Mouse (Mus musculus) heart, postnatal 25 days (tissue): ENCODE data around the gene Zfp932. TPM values are rescaled to one million over a fixed set of nuclear protein-coding genes. Genes with fewer than 3 reads are reported as not detected.
A peak's percentile ranks its signal among the peaks of the same experiment; 100 is the strongest.
"Not testable (repeated sequence)": the region's sequence is repeated elsewhere in the genome, so short reads cannot be mapped to it uniquely, and the experiment has no call there.

Experiments
- DNase-seq: peaks from one replicate; pipeline ENCODE4 v3.0.0; 2022; ENCODE audit warnings: low spot score
- intact Hi-C: fragments of 180-260 bp; cut with DNase I; formaldehyde crosslinking; loops from one replicate; pipeline ENCODE4 v1.15.1; 2025
- total RNA-seq, 2 experiments: library from RNA; stranded (reverse); gene quantifications; 2 replicates each; pipeline ENCODE4 v1.2.3; 2021

Gene Zfp932
- total RNA-seq = 1 to 10 TPM; 5.7 to 9.6 TPM

DNA sequence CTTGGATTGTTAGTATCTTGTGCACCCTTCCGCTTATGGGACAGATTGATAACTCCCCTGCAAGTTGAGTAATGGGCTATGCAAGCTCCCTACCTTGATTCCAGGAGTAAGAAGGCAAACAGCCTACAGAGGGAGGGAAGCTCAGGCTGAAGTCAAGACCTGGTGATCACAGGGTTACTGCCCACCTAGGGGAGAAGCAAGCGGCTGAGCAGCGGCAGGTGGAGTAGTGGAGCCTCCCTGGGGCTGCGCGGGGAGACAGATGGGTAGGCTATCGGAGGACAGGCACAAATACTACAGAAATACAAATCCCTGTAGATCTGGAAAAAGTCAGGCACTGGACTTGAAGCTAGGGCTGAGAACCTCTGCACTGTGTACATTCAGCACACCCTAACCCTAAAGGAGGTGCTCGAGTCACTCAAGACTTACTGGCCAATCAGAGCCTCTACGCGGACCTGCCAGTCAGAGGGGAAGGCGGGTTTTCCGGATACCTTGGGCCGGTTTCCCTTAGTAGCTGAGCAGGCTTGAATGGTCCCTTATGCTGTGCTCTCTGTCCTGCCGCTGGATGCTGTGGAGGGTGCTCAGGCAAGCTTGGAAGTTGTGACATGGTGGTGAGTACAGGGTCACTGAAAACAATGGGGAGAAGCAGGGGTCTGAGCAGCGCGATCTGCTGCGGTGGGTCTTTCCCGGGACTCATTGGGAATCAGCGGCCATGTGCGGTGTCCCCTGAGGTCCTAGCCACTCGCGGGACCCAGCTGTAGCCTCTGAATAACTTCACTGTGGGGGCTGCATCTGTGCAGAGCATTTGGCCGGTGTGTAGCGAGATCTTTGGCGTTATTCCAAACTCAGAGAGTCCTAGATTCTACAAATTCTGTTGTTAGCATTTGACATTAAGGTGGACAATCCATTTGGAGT is at the start of gene Zfp932:
Gene Zfp932 (plus strand): TSS at position 496 of the 912 bp plus-strand sequence.
- peak; percentile 73 for DNase-seq
- intact Hi-C loops = loop anchor here (2.0 kb wide), 1 partner anchor 69 kb away; no protein-coding TSS in a partner anchor

DNA sequence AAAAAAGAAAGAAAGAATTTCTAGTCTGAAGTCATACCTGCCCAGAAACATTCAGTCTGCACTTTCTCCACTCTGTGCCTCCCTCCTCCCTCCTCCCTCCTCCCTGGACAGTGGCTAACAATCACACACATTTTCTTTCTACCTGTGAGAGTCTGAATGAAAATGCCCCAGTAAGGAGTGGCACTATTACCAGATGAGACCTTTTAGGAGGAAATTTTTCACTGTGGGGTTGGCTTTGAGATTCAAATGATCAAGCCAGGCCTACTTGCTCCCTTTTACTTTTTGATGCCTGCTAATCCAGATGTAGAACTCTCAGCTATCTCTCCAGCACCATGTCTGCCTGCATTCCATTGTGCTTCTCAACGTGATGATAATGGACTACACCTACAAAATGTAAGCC is 46.0 kb upstream of the Zfp932 start:
- no peak for DNase-seq
- intact Hi-C loops = loop anchor here (10.0 kb wide), 1 partner anchor 65 kb away; no protein-coding TSS in a partner anchor

GRCm38 (mm10) chr5:109980743-109981142 is 15.6 kb upstream of the Zfp932 start:
- DNase-seq, intact Hi-C loops: not testable (repeated sequence)

DNA sequence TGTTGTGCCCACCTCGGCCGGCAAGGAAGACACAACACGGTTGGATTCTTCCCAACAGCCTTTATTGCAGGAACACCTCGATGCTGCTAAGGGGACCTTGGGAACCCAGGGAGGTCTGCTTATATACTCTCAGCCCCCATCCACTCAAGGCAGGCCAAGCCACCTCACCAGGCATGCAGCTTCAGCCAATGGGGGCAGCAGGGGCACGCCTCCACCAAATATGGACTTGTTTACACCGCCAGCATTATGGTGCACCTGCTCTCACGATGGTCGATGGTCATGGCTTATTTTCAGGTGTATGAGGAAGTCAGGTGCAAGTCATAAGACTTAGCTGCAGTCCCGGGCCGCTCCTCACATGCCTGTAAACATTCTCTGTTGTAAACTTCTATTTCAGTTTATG is 860 bp upstream of the Zfp932 start:
- DNase-seq, intact Hi-C loops: not testable (repeated sequence)

- intact Hi-C loops = not testable (repeated sequence)
Observed at GRCm38 (mm10) chr5:110015775-110016174, 19.5 kb downstream of the Zfp932 start.

GRCm38 (mm10) chr5:110023273-110023672 is 27.0 kb downstream of the Zfp932 start:
- no peak for DNase-seq
- intact Hi-C loops = loop anchor here (10.0 kb wide), 1 partner anchor 518 kb away; no protein-coding TSS in a partner anchor

More at GRCm38 (mm10) chr5:110015775-110016174, 19.5 kb downstream of the Zfp932 start:
- not testable (repeated sequence) for DNase-seq

GRCm38 (mm10) chr5:110023694-110024427 is 27.5 kb downstream of the Zfp932 start:
- DNase-seq = not testable (repeated sequence)
- intact Hi-C loops = loop anchor here (10.0 kb wide), 1 partner anchor 519 kb away; no protein-coding TSS in a partner anchor

DNA sequence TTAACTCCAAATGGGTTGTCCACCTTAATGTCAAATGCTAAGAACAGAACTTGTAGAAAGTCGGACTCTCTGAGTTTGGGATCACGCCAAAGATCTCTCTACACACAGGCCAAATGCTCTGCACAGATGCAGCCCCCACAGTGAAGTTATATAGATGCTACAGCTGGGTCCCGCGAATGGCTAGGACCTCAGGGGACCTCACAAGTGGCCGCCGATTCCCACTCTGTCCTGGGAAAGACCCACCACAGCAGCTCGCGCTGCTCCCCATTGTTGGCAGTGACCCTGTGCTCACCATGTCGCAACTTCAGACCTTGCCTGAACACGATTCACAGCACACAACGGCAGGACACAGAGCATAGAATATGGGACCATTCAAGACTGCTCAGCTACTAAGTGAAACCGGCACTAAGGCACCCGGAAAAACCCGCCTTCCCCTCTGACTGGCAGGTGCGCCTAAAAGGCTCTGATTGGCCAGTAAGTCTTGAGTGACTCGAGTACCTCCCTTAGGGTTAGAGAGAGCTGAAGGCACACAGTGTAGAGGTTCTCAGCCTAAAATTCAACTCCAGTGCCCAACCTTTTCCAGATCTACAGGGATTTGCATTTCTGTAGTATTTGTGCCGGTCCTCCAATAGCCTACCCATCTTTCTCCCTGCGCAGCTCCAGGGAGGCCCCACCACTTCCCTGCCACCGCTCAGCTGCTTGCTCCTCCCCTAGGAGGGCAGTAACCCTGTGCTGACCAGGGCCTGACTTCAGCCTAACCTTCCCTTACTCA is 61.5 kb downstream of the Zfp932 start:
- intact Hi-C loops = loop anchor here (10.0 kb wide), 1 partner anchor 77 kb away; the partner anchor contains the start of gene Chfr
- peak; percentile 77 for DNase-seq

Other genes starting within 250 kb of the Zfp932 start
- gene 4930522L14Rik, start 244.6 kb upstream of the Zfp932 start, total RNA-seq = 1 to 10 TPM in 1 of 2 experiments, under 1 TPM in 1; 0.98 to 2.1 TPM
- 1 to 10 TPM; 3.7 to 5.1 TPM for gene Gm15446, start 73.1 kb upstream of the Zfp932 start, total RNA-seq
- gene Gm17655, start 76.0 kb downstream of the Zfp932 start, total RNA-seq = 1 to 10 TPM; 1.2 to 2.6 TPM
- not detected for gene Gm35315, start 97.9 kb downstream of the Zfp932 start, total RNA-seq
- gene Plcxd1, start 103.4 kb downstream of the Zfp932 start, total RNA-seq = not detected
- gene Gtpbp6, start 111.7 kb downstream of the Zfp932 start, total RNA-seq = 10 to 100 TPM; 27.6 to 31.0 TPM
- gene Zfp605, start 113.6 kb downstream of the Zfp932 start, total RNA-seq = 1 to 10 TPM; 2.7 to 3.1 TPM
- 10 to 100 TPM; 14.8 to 17.1 TPM for gene Chfr, start 139.3 kb downstream of the Zfp932 start, total RNA-seq
- 10 to 100 TPM; 46.2 to 47.0 TPM for gene Golga3, start 180.2 kb downstream of the Zfp932 start, total RNA-seq
- 10 to 100 TPM; 25.8 to 29.3 TPM for gene Ankle2, start 234.5 kb downstream of the Zfp932 start, total RNA-seq